Mouse (Mus musculus): ENCODE results near the gene Srcap. TPM values are rescaled to one million over a fixed set of nuclear protein-coding genes. Genes with fewer than 3 reads are reported as not detected.
A peak's percentile ranks its signal among the peaks of the same experiment; 100 is the strongest.
"Not testable (repeated sequence)": the region's sequence is repeated elsewhere in the genome, so short reads cannot be mapped to it uniquely, and the experiment has no call there.

Gene Srcap
- polyA plus RNA-seq (2015; fragmentation: Nextera tagmentation; extraction: Ambion mirVana), result 39.6 and 44.1 TPM in 2 replicates

DNA sequence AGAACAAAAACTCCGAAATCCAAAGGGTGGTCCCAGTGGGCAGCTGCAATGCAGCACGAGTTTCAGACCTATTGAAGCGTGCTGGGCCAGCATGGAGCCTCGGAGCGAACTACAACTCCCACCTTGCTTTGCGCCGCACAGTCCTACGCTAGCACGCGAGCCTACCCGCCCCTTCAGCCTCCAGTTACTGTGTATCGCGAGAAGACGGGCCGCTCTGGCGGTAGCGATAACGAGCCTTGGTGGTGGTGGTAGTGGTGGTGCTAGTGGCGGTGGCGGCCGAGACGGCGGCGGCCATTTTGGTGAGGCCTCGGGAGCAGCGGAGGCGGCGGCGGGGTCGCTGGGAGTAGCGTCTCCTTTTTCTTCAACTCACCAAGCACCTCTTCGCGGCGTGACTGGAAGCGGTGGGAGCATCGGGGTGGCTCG lies at the start of gene Srcap:
Gene Srcap, plus strand, starts transcription at position 176 of the 423 bp plus-strand sequence.
- H3K27ac ChIP-seq (ENCODE audit: low read length), result peak within 1 kb of the TSS; percentile 99
- WGBS, result under 1% methylated on average over 37 of the region's 37 CpGs
- peaks cover 12% of the 10 kb centered on the region for H3K36me3 ChIP-seq (ENCODE audit: insufficient read depth, low read length)
- peak within 1 kb of the TSS; percentile 54 for H3K4me2 ChIP-seq (replicated peaks; ENCODE audit: low read depth, low read length)
- H3K4me3 ChIP-seq (ENCODE audit: low read length), result peak within 1 kb of the TSS; percentile 92
- H3K9me3 ChIP-seq (ENCODE audit: low read length), result 0 out of 2 replicates have a peak, but pooled peaks cover 3% of the 10 kb centered on the region
- peaks cover 20% of the 10 kb centered on the region for H3K4me1 ChIP-seq (ENCODE audit: insufficient read depth, low read length)
- H3K27me3 ChIP-seq (ENCODE audit: insufficient read depth, low read length), result no peaks in the 10 kb centered on the region
- peak within 1 kb of the TSS; percentile 97 for H3K9ac ChIP-seq (replicated peaks; ENCODE audit: low read length)
- ATAC-seq (ENCODE audit: low FRiP score, low TSS enrichment), result peak; percentile 99

GRCm38 (mm10) chr7:127465191-127465590 lies 46.6 kb upstream of the Srcap start:
- H3K4me2 ChIP-seq (replicated peaks; ENCODE audit: low read depth, low read length), result no peak overlapping the region
- H3K27ac ChIP-seq (ENCODE audit: low read length), result no peak overlapping the region
- no peak for ATAC-seq (ENCODE audit: low FRiP score, low TSS enrichment)
- peaks cover 3% of the 10 kb centered on the region; the same call in 1 of the 2 replicates for H3K9me3 ChIP-seq (ENCODE audit: low read length)
- peaks cover 7% of the 10 kb centered on the region; the same call in 1 of the 2 replicates for H3K4me1 ChIP-seq (ENCODE audit: insufficient read depth, low read length)
- H3K27me3 ChIP-seq (ENCODE audit: insufficient read depth, low read length), result no peaks in the 10 kb centered on the region
- peaks cover 38% of the 10 kb centered on the region for H3K36me3 ChIP-seq (ENCODE audit: insufficient read depth, low read length)
- no peak overlapping the region for H3K9ac ChIP-seq (replicated peaks; ENCODE audit: low read length)
- H3K4me3 ChIP-seq (ENCODE audit: low read length), result no peak overlapping the region
- 92% methylated on average over 3 of the region's 3 CpGs for WGBS

DNA sequence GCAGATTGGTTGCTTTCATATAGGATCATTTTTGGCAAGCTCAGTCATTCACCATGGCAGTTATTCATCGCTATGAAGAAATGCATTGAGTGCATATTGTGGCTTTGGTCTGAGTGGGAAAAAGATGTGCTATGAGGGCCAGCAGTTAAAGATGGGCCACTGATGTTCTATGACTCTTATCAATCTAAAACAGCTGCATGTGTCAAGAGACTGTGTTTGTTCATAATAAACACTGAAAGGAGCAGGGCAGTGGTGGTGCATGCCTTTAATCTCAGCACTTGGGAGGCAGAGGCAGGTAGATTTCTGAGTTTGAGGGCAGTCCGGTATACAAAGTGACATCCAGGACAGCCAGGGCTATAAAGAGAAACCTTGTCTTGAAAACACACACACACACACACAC lies 46.1 kb upstream of the Srcap start:
- peaks cover 33% of the 10 kb centered on the region for H3K36me3 ChIP-seq (ENCODE audit: insufficient read depth, low read length)
- H3K27me3 ChIP-seq (ENCODE audit: insufficient read depth, low read length); H3K9ac ChIP-seq (replicated peaks; ENCODE audit: low read length); H3K4me3 ChIP-seq (ENCODE audit: low read length); H3K27ac ChIP-seq (ENCODE audit: low read length); H3K9me3 ChIP-seq (ENCODE audit: low read length); ATAC-seq (ENCODE audit: low FRiP score, low TSS enrichment); H3K4me2 ChIP-seq (replicated peaks; ENCODE audit: low read depth, low read length); H3K4me1 ChIP-seq (ENCODE audit: insufficient read depth, low read length): not testable (repeated sequence)
- 95% methylated on average over 2 of the region's 2 CpGs for WGBS

GRCm38 (mm10) chr7:127466606-127467005 lies 45.2 kb upstream of the Srcap start:
- Histone ChIP-seq H3K4me1 (ENCODE audit: insufficient read depth, low read length) (peaks cover 7% of the 10 kb centered on the region; the same call in 1 of the 2 replicates), H3K27me3 (ENCODE audit: insufficient read depth, low read length) (no peaks in the 10 kb centered on the region), H3K9me3 (ENCODE audit: low read length) (peaks cover 3% of the 10 kb centered on the region; the same call in 1 of the 2 replicates), H3K27ac (ENCODE audit: low read length) (no peak overlapping the region), H3K9ac (replicated peaks; ENCODE audit: low read length) (no peak overlapping the region), H3K36me3 (ENCODE audit: insufficient read depth, low read length) (peaks cover 29% of the 10 kb centered on the region), H3K4me3 (ENCODE audit: low read length) (no peak overlapping the region), H3K4me2 (replicated peaks; ENCODE audit: low read depth, low read length) (no peak overlapping the region)
- WGBS, result 95% methylated on average over 4 of the region's 4 CpGs
- ATAC-seq (ENCODE audit: low FRiP score, low TSS enrichment), result no peak

DNA sequence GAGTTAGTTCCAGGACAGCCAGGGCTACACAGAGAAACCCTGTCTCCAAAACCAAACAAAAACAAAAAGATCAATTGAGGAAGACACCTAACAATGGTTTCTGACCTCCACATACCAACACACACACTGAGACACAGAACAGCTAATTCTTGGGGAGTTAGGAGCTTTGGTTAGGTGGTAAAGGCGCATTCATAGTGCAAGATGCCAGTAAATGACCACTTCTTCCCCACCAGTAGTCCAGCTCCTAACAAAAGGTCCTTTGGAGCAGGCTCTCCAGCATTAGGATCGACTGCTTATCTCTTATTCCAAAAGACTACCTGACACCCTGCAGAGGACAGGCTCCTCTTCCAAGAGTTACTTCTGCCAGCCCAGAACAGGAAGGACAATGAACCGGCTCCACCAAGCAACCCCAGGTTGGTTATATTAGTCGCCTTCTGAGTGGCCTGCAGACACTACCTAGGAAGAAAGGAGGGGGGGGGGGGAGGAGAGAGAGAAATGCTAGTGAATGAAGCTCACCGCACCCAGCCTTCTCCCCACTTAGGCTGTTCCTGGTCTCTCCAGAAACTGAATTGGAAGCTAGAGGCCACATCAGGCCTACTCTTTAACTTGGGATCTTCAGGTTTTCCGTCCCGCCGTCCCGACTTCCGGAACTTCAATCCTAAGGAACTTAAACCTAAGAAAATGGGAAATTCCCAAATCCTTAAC lies 41.6 kb upstream of the Srcap start:
- H3K9me3 ChIP-seq (ENCODE audit: low read length), result peaks cover 3% of the 10 kb centered on the region; the same call in 1 of the 2 replicates
- no peaks in the 10 kb centered on the region for H3K27me3 ChIP-seq (ENCODE audit: insufficient read depth, low read length)
- H3K4me3 ChIP-seq (ENCODE audit: low read length), result peak overlapping the region; percentile 67
- ATAC-seq (ENCODE audit: low FRiP score, low TSS enrichment), result 0 out of 2 replicates have a peak, but pooled peaks have one; percentile 16
- peak overlapping the region; percentile 93 for H3K9ac ChIP-seq (replicated peaks; ENCODE audit: low read length)
- peak overlapping the region; percentile 99 for H3K27ac ChIP-seq (ENCODE audit: low read length)
- 9% methylated on average over 10 of the region's 10 CpGs for WGBS
- peaks cover 42% of the 10 kb centered on the region for H3K36me3 ChIP-seq (ENCODE audit: insufficient read depth, low read length)
- H3K4me2 ChIP-seq (replicated peaks; ENCODE audit: low read depth, low read length), result peak overlapping the region; percentile 88
- H3K4me1 ChIP-seq (ENCODE audit: insufficient read depth, low read length), result peaks cover 15% of the 10 kb centered on the region

DNA sequence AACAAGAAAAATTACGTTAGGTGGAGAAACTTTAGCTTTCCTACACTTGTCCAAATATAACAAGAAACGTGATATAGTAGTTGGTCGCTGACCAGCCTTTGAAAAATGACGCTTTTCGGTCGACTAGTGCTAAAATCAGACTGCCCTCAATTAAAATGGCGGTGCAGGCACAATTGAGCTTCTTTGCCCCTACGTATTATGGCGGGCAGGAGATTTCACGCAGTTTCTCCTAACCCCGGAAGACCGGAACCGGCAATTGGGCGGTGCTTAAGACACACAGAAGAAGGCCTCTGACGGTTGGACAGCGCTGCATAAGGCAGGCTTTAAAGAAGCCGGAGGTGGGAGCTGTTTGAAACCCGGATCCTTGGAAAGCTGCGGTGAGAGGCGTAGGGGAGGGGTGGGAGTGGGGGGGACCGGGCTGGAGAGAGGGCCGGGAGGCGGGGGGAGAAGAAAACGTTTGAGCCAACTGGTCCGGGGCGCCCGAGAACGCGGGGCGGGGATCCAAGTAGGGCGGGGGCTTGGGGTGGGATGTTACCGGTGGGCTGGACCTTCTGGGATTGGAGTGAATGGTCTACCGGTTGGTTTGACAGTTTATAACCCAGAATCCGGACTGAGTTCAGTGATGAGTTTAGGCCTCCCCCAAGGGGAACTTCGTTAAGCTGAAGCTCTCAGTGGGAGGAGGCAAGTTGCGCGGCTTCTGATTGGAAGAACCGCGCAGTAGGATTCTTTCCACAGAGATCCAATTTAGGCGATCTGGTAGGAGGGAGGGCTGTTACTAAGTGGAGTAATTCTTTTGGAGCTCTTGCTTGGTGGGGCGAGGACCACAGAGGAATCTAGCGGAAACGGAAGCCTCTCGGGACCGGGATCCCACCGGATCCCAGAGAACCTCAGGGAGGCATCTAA lies 40.8 kb upstream of the Srcap start:
- Histone ChIP-seq H3K4me1 (ENCODE audit: insufficient read depth, low read length) (peaks cover 15% of the 10 kb centered on the region), H3K27ac (ENCODE audit: low read length) (peak overlapping the region; percentile 99), H3K36me3 (ENCODE audit: insufficient read depth, low read length) (peaks cover 43% of the 10 kb centered on the region), H3K4me2 (replicated peaks; ENCODE audit: low read depth, low read length) (peak overlapping the region; percentile 88), H3K9ac (replicated peaks; ENCODE audit: low read length) (peak overlapping the region; percentile 93), H3K9me3 (ENCODE audit: low read length) (peaks cover 3% of the 10 kb centered on the region; the same call in 1 of the 2 replicates), H3K4me3 (ENCODE audit: low read length) (peak overlapping the region; percentile 67), H3K27me3 (ENCODE audit: insufficient read depth, low read length) (no peaks in the 10 kb centered on the region)
- WGBS, result under 1% methylated on average over 46 of the region's 46 CpGs
- peak; percentile 94 for ATAC-seq (ENCODE audit: low FRiP score, low TSS enrichment)

DNA sequence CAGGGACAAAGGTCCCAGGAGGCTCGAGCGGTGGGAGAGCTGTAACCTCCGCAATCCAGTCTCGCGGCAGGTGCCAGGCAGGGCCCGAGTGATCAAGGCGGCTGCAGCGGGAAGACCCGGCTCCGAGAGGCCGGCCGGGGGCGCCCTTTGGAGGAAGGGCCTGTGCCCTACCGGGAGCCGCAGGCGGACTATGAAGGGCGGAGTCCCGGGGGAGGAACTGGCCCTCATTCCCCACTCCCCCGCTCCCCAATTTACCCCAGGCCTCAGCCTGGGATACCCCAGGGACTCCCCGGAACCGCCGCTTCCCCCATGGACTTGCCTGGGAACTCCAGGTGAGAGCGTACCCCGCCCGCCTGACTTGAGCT lies 40.2 kb upstream of the Srcap start:
- H3K36me3 ChIP-seq (ENCODE audit: insufficient read depth, low read length), result peaks cover 47% of the 10 kb centered on the region
- 1% methylated on average over 25 of the region's 25 CpGs for WGBS
- H3K9me3 ChIP-seq (ENCODE audit: low read length), result peaks cover 3% of the 10 kb centered on the region; the same call in 1 of the 2 replicates
- peak overlapping the region; percentile 99 for H3K27ac ChIP-seq (ENCODE audit: low read length)
- H3K4me2 ChIP-seq (replicated peaks; ENCODE audit: low read depth, low read length), result peak overlapping the region; percentile 88
- no peaks in the 10 kb centered on the region for H3K27me3 ChIP-seq (ENCODE audit: insufficient read depth, low read length)
- peak overlapping the region; percentile 93 for H3K9ac ChIP-seq (replicated peaks; ENCODE audit: low read length)
- H3K4me3 ChIP-seq (ENCODE audit: low read length), result peak overlapping the region; percentile 67
- peak; percentile 35 for ATAC-seq (ENCODE audit: low FRiP score, low TSS enrichment)
- H3K4me1 ChIP-seq (ENCODE audit: insufficient read depth, low read length), result peaks cover 15% of the 10 kb centered on the region

DNA sequence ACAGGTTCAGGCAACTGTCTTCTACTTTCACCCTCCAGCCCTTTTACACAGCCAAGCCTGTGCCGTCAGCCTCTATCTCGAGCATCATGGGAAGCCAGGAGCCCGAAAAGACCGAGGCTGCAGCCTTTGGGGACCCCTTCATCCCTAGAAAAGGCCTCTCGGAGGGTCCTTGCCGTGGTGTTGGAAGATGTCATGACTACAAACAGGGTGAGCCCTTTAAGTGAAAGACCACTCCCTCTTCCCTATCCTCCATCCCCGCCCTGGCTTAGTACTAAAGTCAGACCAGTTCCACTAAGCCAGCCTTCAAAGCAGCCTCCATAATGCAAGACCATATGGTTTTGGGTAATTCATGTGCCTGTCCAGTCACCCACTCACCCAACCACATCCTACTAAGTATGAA lies 39.7 kb upstream of the Srcap start:
- H3K36me3 ChIP-seq (ENCODE audit: insufficient read depth, low read length), result peaks cover 43% of the 10 kb centered on the region

GRCm38 (mm10) chr7:127473705-127474104 lies 38.1 kb upstream of the Srcap start:
- WGBS, result 92% methylated on average over 5 of the region's 5 CpGs
- no peak overlapping the region for H3K4me2 ChIP-seq (replicated peaks; ENCODE audit: low read depth, low read length)
- ATAC-seq (ENCODE audit: low FRiP score, low TSS enrichment), result no peak
- H3K36me3 ChIP-seq (ENCODE audit: insufficient read depth, low read length), result peaks cover 31% of the 10 kb centered on the region
- H3K27ac ChIP-seq (ENCODE audit: low read length), result no peak overlapping the region
- peaks cover 17% of the 10 kb centered on the region for H3K4me1 ChIP-seq (ENCODE audit: insufficient read depth, low read length)
- H3K9ac ChIP-seq (replicated peaks; ENCODE audit: low read length), result no peak overlapping the region
- no peaks in the 10 kb centered on the region for H3K9me3 ChIP-seq (ENCODE audit: low read length)
- no peaks in the 10 kb centered on the region for H3K27me3 ChIP-seq (ENCODE audit: insufficient read depth, low read length)
- H3K4me3 ChIP-seq (ENCODE audit: low read length), result no peak overlapping the region

More for the DNA sequence above, 39.7 kb upstream of the Srcap start:
- Histone ChIP-seq H3K4me1 (ENCODE audit: insufficient read depth, low read length) (peaks cover 17% of the 10 kb centered on the region), H3K4me3 (ENCODE audit: low read length) (peak overlapping the region; percentile 67), H3K27ac (ENCODE audit: low read length) (peak overlapping the region; percentile 99), H3K9ac (replicated peaks; ENCODE audit: low read length) (peak overlapping the region; percentile 93), H3K4me2 (replicated peaks; ENCODE audit: low read depth, low read length) (peak overlapping the region; percentile 88), H3K9me3 (ENCODE audit: low read length) (peaks cover 3% of the 10 kb centered on the region; the same call in 1 of the 2 replicates), H3K27me3 (ENCODE audit: insufficient read depth, low read length) (no peaks in the 10 kb centered on the region)
- ATAC-seq (ENCODE audit: low FRiP score, low TSS enrichment), result no peak
- WGBS, result 2% methylated on average over 7 of the region's 7 CpGs

All from kidney, embryonic 16.5 days (tissue).